Mouse (Mus musculus) ES-Bruce4 (cell line): ENCODE results near the gene Fads6.

Experiments
- CTCF ChIP-seq: IDR thresholded peaks from one replicate; pipeline ENCODE4 v1.8.1; 2011; ENCODE audit warnings: low read depth, low read length
- EP300 ChIP-seq: IDR thresholded peaks from 2 replicates; pipeline ENCODE4 v1.6.1; 2011; ENCODE audit warnings: low read depth, low read length; ENCODE audit not compliant: insufficient read depth
- POLR2A ChIP-seq: IDR thresholded peaks from one replicate; pipeline ENCODE4 v1.8.1; 2011; ENCODE audit warnings: low read length; ENCODE audit not compliant: insufficient read depth

DNA sequence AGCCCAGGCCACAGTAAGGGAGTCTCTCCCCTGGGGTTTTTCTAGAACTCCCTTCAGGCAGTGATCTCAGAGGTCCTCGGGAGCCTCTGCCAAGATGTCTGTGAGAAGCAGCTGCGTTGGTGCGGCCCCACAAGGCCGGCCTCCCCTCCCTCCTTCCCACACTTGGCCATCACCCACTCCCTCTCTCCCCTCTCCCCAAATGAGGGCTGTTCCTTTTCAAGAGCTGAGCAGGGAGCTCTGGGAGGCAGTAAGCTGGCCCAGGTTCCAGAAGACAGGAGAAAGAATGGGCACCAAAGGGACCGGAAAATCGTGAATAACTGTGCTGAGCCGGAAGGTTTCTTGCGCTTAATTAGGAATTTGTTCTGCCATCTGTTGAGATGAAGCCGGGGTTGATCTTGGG lies 65.5 kb downstream of the Fads6 start:
- no peak for TF ChIP-seq CTCF
- TF ChIP-seq EP300 = no peak
- no peak for TF ChIP-seq POLR2A
